Mouse (Mus musculus): ENCODE data around the gene Smox. TPM values are rescaled to one million over a fixed set of nuclear protein-coding genes. Genes with fewer than 3 reads are reported as not detected.

Smox gene
- polyA plus RNA-seq, 1 experiment from 2014 or later, result 26.9 TPM

DNA sequence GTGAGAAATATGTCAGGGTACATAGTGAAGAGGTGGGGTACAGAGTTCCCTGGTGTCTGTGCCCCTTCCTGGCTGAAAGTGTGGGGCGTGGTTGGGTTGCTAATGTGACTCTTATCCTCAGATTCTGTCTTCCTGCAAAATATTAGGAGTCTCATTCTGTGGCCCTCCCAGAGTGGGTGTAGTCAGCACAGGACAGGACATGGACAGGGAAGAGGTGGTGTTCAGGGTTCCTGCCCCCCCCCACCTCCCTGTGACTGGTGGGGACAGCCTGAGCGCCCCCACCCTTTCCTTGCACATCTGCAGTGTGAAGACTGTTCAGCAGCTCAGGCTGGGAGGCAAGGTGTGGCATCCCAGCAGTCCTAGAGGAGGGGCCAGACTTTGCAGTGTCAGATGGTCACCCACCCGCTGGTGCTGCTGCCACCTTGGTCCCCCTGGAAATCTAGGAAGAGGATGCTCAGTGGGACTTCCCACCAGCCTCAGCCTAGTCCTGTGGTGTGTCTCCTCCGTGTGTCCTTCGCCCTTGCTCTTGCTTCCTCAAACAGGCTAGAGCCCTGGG, 8.1 kb downstream of the Smox start:
- Histone ChIP-seq H3K4me1 (ENCODE audit: control insufficient read depth, insufficient read depth, low read length) (no peaks in the 10 kb centered on the region; the same call in 1 of the 2 replicates), H3K27me3 (ENCODE audit: control insufficient read depth, insufficient read depth, low read length) (no peaks in the 10 kb centered on the region), H3K36me3 (ENCODE audit: control insufficient read depth, insufficient read depth, low read length) (no peaks in the 10 kb centered on the region), H3K4me2 (no peak overlapping the region), H3K9me3 (ENCODE audit: control insufficient read depth, low read length) (no peaks in the 10 kb centered on the region), H3K27ac (ENCODE audit: low read depth, low read length) (no peak overlapping the region), H3K9ac (ENCODE audit: low read length) (no peak overlapping the region), H3K4me3 (ENCODE audit: low read depth, low read length) (no peak overlapping the region)
- peak; percentile 13; the same call in 1 of the 2 replicates for ATAC-seq (ENCODE audit: low FRiP score)
- DNase-seq (ENCODE audit: low spot score, missing footprints), result peak; percentile 79
- 74% methylated on average over 5 of the region's 5 CpGs for whole genome bisulfite sequencing

DNA sequence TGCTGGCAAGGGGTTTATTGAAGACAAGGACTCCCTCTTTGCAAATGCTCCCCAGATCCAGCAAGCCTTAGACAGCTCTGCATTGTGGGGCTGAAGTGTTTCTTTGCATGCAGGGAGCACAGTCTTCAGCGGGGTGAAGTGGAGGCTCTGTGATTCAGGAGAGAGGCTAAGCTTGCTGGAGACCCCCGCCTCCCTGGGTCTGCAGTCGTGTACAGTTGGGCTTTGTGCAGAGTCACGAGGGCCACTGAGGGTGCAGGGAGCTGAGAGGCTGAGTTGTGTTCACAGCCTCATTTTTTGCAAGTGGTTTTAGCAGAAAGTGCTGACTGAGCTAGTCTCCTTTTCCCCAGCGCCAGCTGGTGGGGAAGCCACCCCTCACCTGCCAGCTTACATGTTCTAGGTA, 10.6 kb downstream of the Smox start:
- peaks cover 9% of the 10 kb centered on the region for H3K4me1 ChIP-seq (ENCODE audit: control insufficient read depth, insufficient read depth, low read length)
- no peak overlapping the region for H3K4me2 ChIP-seq
- H3K27ac ChIP-seq (ENCODE audit: low read depth, low read length), result no peak overlapping the region
- H3K27me3 ChIP-seq (ENCODE audit: control insufficient read depth, insufficient read depth, low read length), result no peaks in the 10 kb centered on the region
- WGBS, result 61% methylated on average over 5 of the region's 5 CpGs
- ATAC-seq (ENCODE audit: low FRiP score) (no peak), DNase-seq (ENCODE audit: low spot score, missing footprints) (peak; percentile 77)
- H3K9me3 ChIP-seq (ENCODE audit: control insufficient read depth, low read length), result no peaks in the 10 kb centered on the region
- H3K4me3 ChIP-seq (ENCODE audit: low read depth, low read length), result no peak overlapping the region
- no peak overlapping the region for H3K9ac ChIP-seq (ENCODE audit: low read length)
- no peaks in the 10 kb centered on the region for H3K36me3 ChIP-seq (ENCODE audit: control insufficient read depth, insufficient read depth, low read length)

DNA sequence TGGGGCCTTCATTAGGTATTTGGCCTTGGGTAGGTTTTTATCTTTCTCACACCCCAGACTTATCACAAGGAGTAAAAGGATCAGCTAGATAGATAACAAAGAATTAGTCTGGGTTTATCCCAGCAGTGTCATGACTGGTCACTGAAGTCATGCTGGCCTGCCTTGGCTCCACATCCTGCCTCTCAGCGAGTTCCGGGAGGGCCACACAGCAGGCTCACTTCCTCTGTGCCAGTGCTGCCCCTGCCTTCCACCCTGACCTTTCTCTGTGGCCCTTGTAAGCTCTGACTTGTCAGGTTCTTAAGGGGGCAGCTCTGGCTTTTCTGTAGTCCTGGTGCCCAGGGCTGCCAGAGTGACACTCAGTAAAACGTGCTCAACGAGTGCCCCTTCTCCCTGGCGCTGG, 11.3 kb downstream of the Smox start:
- no peak overlapping the region for H3K27ac ChIP-seq (ENCODE audit: low read depth, low read length)
- no peaks in the 10 kb centered on the region for H3K27me3 ChIP-seq (ENCODE audit: control insufficient read depth, insufficient read depth, low read length)
- DNase-seq (ENCODE audit: low spot score, missing footprints) (peak; percentile 64), ATAC-seq (ENCODE audit: low FRiP score) (no peak)
- H3K4me1 ChIP-seq (ENCODE audit: control insufficient read depth, insufficient read depth, low read length), result peaks cover 10% of the 10 kb centered on the region
- 77% methylated on average over 5 of the region's 5 CpGs for WGBS
- H3K4me3 ChIP-seq (ENCODE audit: low read depth, low read length), result no peak overlapping the region
- no peak overlapping the region for H3K4me2 ChIP-seq
- H3K36me3 ChIP-seq (ENCODE audit: control insufficient read depth, insufficient read depth, low read length), result no peaks in the 10 kb centered on the region
- no peaks in the 10 kb centered on the region for H3K9me3 ChIP-seq (ENCODE audit: control insufficient read depth, low read length)
- no peak overlapping the region for H3K9ac ChIP-seq (ENCODE audit: low read length)

DNA sequence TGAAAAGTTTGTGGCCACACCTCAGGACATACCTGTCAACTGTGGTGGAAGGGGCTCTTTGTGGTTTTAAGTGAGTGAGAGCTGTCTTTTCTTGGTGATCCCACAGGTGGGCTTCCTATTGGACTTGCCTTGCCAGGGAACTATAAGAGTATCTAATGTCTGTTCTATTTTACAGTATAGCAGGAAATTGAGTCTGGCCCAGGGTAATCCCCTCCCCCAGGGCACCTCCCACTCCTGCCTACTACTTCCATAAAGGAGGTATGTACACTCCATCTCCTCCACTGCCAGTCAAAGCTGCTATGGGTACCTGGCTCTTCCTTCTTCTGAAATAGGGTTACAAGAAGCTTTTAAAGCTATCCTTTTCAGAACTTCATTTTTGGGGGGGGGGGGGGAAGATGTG, 14.1 kb downstream of the Smox start:
- Histone ChIP-seq H3K36me3 (ENCODE audit: control insufficient read depth, insufficient read depth, low read length) (no peaks in the 10 kb centered on the region), H3K27ac (ENCODE audit: low read depth, low read length) (no peak overlapping the region), H3K9me3 (ENCODE audit: control insufficient read depth, low read length) (no peaks in the 10 kb centered on the region), H3K4me3 (ENCODE audit: low read depth, low read length) (no peak overlapping the region), H3K27me3 (ENCODE audit: control insufficient read depth, insufficient read depth, low read length) (no peaks in the 10 kb centered on the region), H3K4me2 (no peak overlapping the region), H3K4me1 (ENCODE audit: control insufficient read depth, insufficient read depth, low read length) (peaks cover 18% of the 10 kb centered on the region), H3K9ac (ENCODE audit: low read length) (no peak overlapping the region)
- DNase-seq (ENCODE audit: low spot score, missing footprints) (peak; percentile 66), ATAC-seq (ENCODE audit: low FRiP score) (no peak)

DNA sequence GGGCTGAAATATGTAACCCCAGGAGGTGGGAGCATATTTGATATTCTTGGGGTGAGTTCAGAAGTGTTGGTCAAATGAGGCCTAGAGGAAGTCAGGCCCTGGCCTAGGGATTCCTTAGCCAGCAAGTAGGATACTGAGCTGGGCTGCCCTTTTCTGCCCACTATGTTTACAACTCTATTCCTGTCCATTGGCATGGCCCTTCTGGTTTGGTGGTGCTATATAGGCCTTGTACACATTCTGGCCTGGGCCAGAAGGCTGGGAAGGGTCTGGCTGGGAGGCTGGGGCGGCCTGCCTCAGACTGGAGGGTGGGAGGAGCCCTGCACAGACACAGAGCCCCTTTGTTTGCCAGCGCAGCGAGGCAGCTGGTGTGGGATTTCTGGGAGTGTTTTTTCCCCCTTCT, 15.1 kb downstream of the Smox start:
- Histone ChIP-seq H3K4me3 (ENCODE audit: low read depth, low read length) (no peak overlapping the region), H3K4me2 (no peak overlapping the region), H3K27me3 (ENCODE audit: control insufficient read depth, insufficient read depth, low read length) (no peaks in the 10 kb centered on the region), H3K36me3 (ENCODE audit: control insufficient read depth, insufficient read depth, low read length) (no peaks in the 10 kb centered on the region), H3K27ac (ENCODE audit: low read depth, low read length) (peak overlapping the region; percentile 70), H3K4me1 (ENCODE audit: control insufficient read depth, insufficient read depth, low read length) (peaks cover 18% of the 10 kb centered on the region), H3K9me3 (ENCODE audit: control insufficient read depth, low read length) (no peaks in the 10 kb centered on the region), H3K9ac (ENCODE audit: low read length) (peak overlapping the region; percentile 54)
- 13% methylated on average over 3 of the region's 3 CpGs for WGBS
- ATAC-seq (ENCODE audit: low FRiP score) (peak; percentile 89), DNase-seq (ENCODE audit: low spot score, missing footprints) (peak; percentile 94)

DNA sequence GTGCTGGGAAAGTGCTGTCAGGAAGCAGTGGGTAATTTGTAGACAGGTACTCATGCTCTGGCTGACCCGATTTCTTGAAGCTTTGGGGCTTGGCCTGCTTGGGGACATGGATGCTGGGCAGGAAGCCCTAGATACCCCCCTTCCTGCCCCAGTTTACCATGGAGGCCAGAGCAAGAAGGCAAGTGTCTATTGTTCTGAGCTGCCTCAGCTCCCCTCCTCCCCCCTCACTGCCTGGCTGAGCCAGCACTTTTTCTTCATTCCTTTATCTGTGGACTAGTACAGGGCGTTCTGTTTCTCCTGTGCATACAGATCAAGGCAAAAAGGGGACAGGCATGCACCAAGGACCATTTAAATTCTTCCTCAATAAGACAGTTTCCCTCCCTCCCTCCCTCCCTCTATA, 17.2 kb downstream of the Smox start:
- peak; percentile 23; the same call in 1 of the 2 replicates for ATAC-seq (ENCODE audit: low FRiP score)
- Histone ChIP-seq H3K27me3 (ENCODE audit: control insufficient read depth, insufficient read depth, low read length) (no peaks in the 10 kb centered on the region), H3K9ac (ENCODE audit: low read length) (no peak overlapping the region), H3K36me3 (ENCODE audit: control insufficient read depth, insufficient read depth, low read length) (no peaks in the 10 kb centered on the region), H3K4me1 (ENCODE audit: control insufficient read depth, insufficient read depth, low read length) (peaks cover 18% of the 10 kb centered on the region), H3K4me3 (ENCODE audit: low read depth, low read length) (no peak overlapping the region), H3K4me2 (no peak overlapping the region), H3K9me3 (ENCODE audit: control insufficient read depth, low read length) (no peaks in the 10 kb centered on the region), H3K27ac (ENCODE audit: low read depth, low read length) (no peak overlapping the region)
- DNase-seq (ENCODE audit: low spot score, missing footprints), result no peak
- 51% methylated on average over 2 of the region's 2 CpGs for WGBS

DNA sequence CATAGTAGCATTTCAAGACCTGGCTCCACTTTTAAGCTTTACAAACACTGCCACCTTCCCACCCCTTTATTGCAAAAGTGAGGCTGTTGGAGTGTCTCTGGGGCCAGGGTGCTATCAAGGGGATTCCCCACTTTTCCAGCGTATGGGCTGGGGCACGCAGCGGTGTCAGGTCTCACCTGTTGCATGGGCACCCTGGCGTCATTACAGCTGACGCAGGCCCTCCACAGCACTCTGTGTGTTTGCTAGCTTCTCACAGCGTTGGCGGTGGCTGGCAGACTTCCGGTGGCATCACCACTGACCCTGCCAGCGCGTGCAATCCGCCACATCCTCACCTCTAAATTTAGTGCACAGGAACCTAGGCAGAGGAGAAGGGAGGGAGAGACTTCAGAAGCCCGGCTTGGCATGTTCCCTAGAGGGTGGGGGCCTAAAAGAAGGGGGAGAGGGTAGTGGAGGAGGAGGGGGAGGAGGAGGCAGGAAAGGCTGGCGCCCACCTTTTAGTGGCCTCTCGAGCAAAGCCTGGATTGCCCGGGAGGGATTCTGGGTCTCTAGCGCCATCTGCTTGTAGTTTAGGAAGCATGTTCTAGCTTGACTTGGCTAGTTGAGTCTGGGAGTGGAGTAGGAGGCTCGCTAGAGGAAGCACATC, 18.5 kb downstream of the Smox start:
- no peak overlapping the region; the same call in 1 of the 2 replicates for H3K9ac ChIP-seq (ENCODE audit: low read length)
- peak; percentile 51 for ATAC-seq (ENCODE audit: low FRiP score)
- H3K9me3 ChIP-seq (ENCODE audit: control insufficient read depth, low read length), result no peaks in the 10 kb centered on the region
- no peaks in the 10 kb centered on the region for H3K27me3 ChIP-seq (ENCODE audit: control insufficient read depth, insufficient read depth, low read length)
- WGBS, result 26% methylated on average over 17 of the region's 17 CpGs
- H3K4me2 ChIP-seq, result peak overlapping the region; percentile 40
- peaks cover 18% of the 10 kb centered on the region for H3K4me1 ChIP-seq (ENCODE audit: control insufficient read depth, insufficient read depth, low read length)
- H3K27ac ChIP-seq (ENCODE audit: low read depth, low read length), result no peak overlapping the region; the same call in 1 of the 2 replicates
- H3K36me3 ChIP-seq (ENCODE audit: control insufficient read depth, insufficient read depth, low read length), result no peaks in the 10 kb centered on the region
- no peak overlapping the region for H3K4me3 ChIP-seq (ENCODE audit: low read depth, low read length)
- DNase-seq (ENCODE audit: low spot score, missing footprints), result peak; percentile 89

DNA sequence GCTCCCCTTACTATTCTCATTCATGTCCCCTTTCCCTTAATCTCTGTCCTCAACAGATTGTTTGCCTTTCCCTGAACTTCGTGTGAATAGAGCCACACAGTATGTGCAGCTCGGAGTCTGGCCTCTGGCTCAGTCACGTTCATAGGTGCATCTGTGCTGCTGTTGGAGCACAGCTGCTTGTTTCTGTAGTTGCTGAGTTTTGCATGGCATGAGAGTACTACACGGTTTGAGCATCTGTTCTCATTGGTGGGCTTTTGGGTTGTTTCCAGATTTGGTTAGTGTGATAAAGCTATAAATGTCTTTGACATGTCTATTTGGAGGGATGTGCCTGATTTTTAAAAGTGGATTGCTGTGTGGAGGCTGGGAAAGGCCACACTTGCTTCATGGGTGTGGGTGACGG, 19.2 kb downstream of the Smox start:
- no peak overlapping the region for H3K27ac ChIP-seq (ENCODE audit: low read depth, low read length)
- no peak overlapping the region for H3K4me3 ChIP-seq (ENCODE audit: low read depth, low read length)
- H3K36me3 ChIP-seq (ENCODE audit: control insufficient read depth, insufficient read depth, low read length), result no peaks in the 10 kb centered on the region
- H3K27me3 ChIP-seq (ENCODE audit: control insufficient read depth, insufficient read depth, low read length), result no peaks in the 10 kb centered on the region
- H3K9me3 ChIP-seq (ENCODE audit: control insufficient read depth, low read length), result no peaks in the 10 kb centered on the region
- DNase-seq (ENCODE audit: low spot score, missing footprints), result peak; percentile 73
- no peak for ATAC-seq (ENCODE audit: low FRiP score)
- peaks cover 18% of the 10 kb centered on the region for H3K4me1 ChIP-seq (ENCODE audit: control insufficient read depth, insufficient read depth, low read length)
- no peak overlapping the region for H3K4me2 ChIP-seq
- 74% methylated on average over 5 of the region's 5 CpGs for WGBS
- no peak overlapping the region for H3K9ac ChIP-seq (ENCODE audit: low read length)

DNA sequence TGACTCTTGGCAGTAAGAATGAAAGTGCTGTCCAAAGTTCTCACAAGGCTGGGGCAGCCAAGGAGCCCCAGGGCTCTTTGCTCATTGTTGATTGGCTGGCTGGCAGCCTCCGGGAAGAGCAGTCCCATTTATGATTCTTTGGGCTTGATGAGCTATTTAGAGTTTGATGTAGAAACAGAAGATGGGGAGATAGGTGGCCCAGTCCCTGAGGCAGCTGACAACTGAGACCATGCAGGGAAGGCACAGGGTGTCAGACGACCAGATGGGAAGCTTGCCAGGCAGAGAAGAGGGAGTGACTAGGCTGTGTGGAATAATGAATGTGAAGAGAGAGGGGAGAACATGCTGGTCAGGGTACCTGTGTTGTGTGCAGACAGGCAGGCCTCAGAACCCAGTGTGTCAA, 22.2 kb downstream of the Smox start:
- WGBS, result 69% methylated on average over 2 of the region's 2 CpGs
- H3K4me2 ChIP-seq, result no peak overlapping the region

More for the DNA sequence above, 22.2 kb downstream of the Smox start:
- H3K27ac ChIP-seq (ENCODE audit: low read depth, low read length), result no peak overlapping the region
- H3K9ac ChIP-seq (ENCODE audit: low read length), result no peak overlapping the region
- H3K4me1 ChIP-seq (ENCODE audit: control insufficient read depth, insufficient read depth, low read length), result peaks cover 6% of the 10 kb centered on the region; the same call in 1 of the 2 replicates
- no peaks in the 10 kb centered on the region for H3K9me3 ChIP-seq (ENCODE audit: control insufficient read depth, low read length)
- H3K36me3 ChIP-seq (ENCODE audit: control insufficient read depth, insufficient read depth, low read length), result no peaks in the 10 kb centered on the region
- H3K27me3 ChIP-seq (ENCODE audit: control insufficient read depth, insufficient read depth, low read length), result no peaks in the 10 kb centered on the region
- no peak overlapping the region for H3K4me3 ChIP-seq (ENCODE audit: low read depth, low read length)
- ATAC-seq (ENCODE audit: low FRiP score), result no peak
- no peak for DNase-seq (ENCODE audit: low spot score, missing footprints)

Measured in midbrain, embryonic 11.5 days (tissue).